Mouse (Mus musculus) testis, postnatal 14 days (tissue): Measurements from ENCODE around the gene Ganc.

Experiments
- DNase-seq: peaks from one replicate; pipeline ENCODE4 v3.0.0; 2021; ENCODE audit warnings: low spot score

Gene Ganc

GRCm38 (mm10) chr2:120403653-120403985 lies at the start of gene Ganc:
Gene Ganc (plus strand): TSS chr2:120403896.
- no peak for DNase-seq

DNA sequence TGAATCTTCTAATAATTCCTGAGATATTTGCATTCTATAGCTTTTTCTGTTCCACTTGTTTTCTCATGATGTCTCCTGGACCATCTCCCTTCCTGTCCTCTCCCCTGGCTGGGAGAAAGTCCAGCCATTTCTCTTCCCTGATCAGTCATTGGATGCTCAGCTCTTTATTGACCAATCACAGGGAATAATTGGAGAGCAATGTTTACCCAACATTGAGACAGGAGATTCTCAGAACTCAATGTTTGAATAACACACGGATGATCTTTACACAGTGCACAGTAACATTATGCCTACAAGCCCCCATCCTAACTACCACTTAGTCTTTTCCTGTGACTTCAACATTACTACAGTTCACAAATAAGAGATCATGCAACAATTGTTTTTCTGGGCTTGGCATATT lies 43.3 kb upstream of the Ganc start:
- DNase-seq: no peak

DNA sequence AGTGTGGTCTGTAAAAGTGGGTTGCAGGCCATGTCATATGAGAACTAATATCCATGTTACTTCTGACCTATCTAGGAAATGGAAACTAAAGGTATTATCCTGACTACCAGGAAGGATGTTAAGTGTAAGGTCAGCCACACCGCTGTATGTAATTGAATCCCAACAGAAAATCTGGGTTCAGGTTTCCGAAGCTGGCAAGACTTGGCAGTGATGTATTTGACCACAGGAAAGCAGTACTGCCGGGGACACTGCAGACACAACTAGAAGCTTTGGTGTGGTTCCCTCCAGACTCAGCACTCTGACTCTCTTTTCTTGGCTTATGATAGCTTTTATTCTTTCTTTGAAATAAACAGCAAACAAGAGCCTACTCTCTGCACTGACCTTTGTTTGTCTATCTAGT lies 37.2 kb upstream of the Ganc start:
- DNase-seq: no peak

GRCm38 (mm10) chr2:120367416-120368207 lies 36.1 kb upstream of the Ganc start:
- no peak for DNase-seq

DNA sequence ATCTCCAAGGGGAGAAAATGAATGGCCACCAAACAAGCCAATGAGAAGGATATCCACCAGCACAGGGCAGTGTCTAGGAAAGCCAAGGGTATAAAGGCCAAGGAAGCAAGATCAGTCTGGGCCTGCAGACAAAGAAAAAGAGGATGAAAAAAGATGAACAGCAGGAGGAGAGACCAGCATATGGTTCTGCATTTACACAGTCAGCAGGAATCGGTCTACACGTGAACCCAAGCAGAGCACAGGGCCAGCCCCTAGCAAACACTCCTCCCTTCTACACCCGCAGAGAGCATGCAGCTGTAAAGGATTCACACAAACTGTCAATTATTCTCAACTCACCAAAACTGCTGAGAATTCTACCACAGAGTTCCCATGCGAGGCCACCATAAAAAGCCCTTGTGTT lies 29.8 kb upstream of the Ganc start:
- no peak for DNase-seq

- DNase-seq: no peak
Measured at GRCm38 (mm10) chr2:120386264-120386663, 17.4 kb upstream of the Ganc start.

DNA sequence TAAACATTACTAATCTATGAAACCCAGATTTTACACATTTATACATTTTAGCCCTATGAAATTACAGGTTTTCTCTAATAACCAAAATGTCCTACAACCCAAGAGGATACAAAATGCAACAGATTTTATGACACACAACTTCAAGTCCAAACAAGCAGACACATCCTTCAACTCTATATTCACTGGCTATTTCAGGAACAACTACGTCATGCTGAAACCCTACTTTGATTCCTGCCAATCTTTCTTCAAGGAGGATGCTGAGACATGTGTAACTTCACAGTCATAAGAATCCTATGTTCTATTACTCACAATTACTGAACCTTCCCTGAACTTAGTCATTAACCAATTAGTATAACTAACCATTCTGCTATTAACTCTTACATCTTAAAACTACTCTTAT lies 16.4 kb upstream of the Ganc start:
- no peak for DNase-seq

GRCm38 (mm10) chr2:120389376-120389775 lies 14.3 kb upstream of the Ganc start:
- DNase-seq: no peak

- no peak for DNase-seq
Measured at GRCm38 (mm10) chr2:120390934-120391333, 12.8 kb upstream of the Ganc start.

DNA sequence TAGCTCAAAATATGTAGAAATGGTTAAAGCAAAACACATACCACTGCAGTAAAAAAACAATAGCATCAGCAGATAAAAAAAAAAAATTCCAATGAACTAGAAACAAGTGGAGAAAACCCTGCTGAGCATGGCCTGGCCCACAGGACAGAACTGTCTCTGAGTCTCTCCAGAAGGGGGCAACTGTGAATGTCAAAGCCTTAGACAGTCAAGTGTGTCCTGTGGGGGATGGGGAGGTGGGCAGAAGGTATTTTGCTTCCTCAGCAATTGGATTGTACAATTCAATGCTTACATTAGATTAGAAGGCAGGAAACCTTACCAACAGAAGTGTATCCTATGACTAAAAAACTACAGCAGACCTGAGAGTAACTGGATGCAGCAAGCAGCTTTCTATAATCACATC lies 11.3 kb upstream of the Ganc start:
- DNase-seq: no peak

- DNase-seq: no peak
Measured at GRCm38 (mm10) chr2:120397951-120398350, 5.7 kb upstream of the Ganc start.

DNA sequence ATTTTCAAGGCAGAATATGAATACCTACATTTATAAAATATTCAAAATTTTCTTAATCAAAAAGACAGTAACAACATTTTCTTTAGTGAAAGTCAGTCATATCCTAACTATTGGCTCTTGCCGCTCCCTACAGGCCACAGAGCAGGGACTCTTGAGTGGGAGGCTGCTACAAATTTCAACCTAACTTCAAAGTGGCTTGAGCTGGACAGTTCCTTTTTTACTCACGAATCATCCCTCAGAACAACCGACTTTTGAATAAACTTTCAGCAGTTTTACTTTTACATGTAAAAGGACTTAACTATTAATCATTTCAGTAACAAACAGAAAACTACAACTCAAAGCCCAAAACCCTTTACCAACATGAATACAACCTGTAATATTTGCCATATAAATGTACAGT lies 883 bp upstream of the Ganc start:
- no peak for DNase-seq

GRCm38 (mm10) chr2:120403986-120404822 lies 508 bp downstream of the Ganc start, which contains the start of gene Tmem87a:
Gene Tmem87a (minus strand): TSS chr2:120404113.
- DNase-seq: peak; percentile 95

DNA sequence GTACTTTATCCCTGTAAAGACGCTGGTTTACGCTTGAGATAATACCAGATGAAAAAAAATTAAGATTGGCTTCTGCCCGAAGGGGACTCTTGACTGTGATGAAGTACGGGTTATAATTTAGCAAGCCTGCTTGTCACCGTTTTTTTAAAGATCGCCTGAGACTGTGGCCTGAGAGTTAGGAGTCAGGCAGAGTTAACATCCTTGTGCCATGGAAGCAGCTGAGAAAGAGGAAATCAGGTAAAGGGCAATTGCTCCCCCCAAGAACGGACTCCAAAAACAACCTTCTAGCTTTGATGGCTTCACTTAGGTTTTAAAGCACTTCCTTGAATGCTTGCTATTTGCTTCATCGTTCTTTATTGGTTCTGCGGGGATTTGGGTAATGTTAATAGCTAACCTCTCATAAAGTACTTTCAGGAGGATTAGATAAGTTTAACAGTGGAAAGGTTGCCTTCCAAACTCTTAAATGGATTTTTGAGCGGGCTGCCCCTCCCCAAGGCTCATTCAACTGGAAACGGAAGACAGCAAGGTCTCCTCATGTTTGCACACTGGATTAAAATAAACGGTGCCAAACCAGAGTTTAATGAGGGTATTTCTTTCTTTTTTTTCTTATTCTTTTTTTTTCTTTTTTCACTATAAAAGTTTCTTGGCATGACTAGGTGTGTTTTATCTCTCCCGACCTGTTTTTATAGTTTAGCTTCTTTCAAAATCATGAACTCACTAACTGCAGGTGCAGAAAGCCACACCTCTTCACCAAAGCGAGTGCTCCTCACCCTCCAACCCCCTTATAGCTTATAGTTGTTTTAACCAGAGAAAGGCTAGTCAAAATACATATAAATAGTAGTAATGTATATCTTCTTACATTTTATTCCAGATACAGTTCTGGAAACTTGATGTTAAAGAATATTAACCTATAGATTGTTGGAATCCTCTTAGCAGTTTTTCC lies 1.4 kb downstream of the Ganc start:
- no peak for DNase-seq

GRCm38 (mm10) chr2:120411096-120411628 lies 7.5 kb downstream of the Ganc start:
- DNase-seq: no peak

- no peak for DNase-seq
Measured at GRCm38 (mm10) chr2:120414113-120414512, 10.4 kb downstream of the Ganc start.

GRCm38 (mm10) chr2:120414738-120415414 lies 11.2 kb downstream of the Ganc start:
- no peak for DNase-seq

DNA sequence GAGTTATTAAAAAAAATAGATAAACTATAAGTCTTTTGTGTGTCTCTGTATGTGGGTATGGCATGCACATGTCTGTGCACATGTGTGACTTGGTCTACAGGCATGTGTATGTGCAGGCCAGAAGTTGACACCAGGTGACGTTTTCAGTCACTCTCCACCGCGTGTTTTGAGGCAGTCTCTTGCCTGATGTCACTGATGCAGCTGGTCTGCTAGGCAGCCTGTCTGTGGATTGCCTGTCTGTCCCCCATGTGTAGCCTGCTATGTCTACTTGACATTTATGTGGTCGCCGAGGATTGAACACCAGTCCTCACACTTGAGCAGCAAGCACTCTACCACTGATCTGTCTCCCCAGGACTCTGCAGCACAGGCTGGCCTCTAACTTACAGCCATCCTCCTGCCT lies 20.7 kb downstream of the Ganc start:
- no peak for DNase-seq

- DNase-seq: no peak
Measured at GRCm38 (mm10) chr2:120444486-120444885, 40.8 kb downstream of the Ganc start.

GRCm38 (mm10) chr2:120446373-120446772 lies 42.7 kb downstream of the Ganc start:
- DNase-seq: no peak

DNA sequence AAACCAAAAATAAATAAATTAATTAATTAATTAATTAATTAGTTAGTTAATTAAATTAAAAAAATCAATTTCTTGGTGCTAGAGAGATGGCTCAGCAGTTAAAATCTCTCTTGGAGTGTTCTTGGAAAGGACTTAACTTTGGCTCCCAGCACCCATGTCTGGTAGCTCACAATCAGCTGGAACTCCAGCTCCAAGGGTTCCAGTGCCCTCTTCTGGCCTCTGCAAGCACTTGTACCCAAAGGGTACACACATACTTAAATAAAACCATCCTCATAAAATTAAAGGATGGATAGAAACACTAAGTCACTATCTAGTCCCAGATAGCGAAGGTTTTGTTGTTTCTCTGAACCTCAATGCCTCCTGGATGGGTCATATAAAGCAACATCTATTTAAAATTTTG lies 43.6 kb downstream of the Ganc start:
- no peak for DNase-seq
